In genomic region chr10:51975587-51975986, GRCm38 (mm10) we compare ENCODE assay signal across 38 mouse cellular contexts. TPM values are rescaled to one million over a fixed set of nuclear protein-coding genes. Genes with fewer than 3 reads are reported as not detected.
"Had no signal": no experiment of that assay in that cellular context is flagged by ENCODE, and none has a peak within 500 bp of the region (broad histone marks: within the 10 kb centered on the region; RNA-seq: fewer than 3 reads in every experiment).

No protein-coding gene starts in this region.

- H3K36me3 ChIP-seq: heart, embryonic 12.5 days; heart, embryonic 13.5 days; heart, embryonic 15.5 days; hindbrain, embryonic 10.5 days; hindbrain, embryonic 12.5 days; hindbrain, embryonic 13.5 days; hindbrain, embryonic 15.5 days; intestine, embryonic 15.5 days; kidney, embryonic 15.5 days had no signal

- H3K4me2 ChIP-seq: heart, embryonic 11.5 days; heart, embryonic 12.5 days; heart, embryonic 13.5 days; heart, embryonic 15.5 days; hindbrain, embryonic 12.5 days; hindbrain, embryonic 13.5 days; hindbrain, embryonic 14.5 days; hindbrain, embryonic 15.5 days; intestine, embryonic 15.5 days; kidney, embryonic 15.5 days had no signal

- DNase-seq: heart, postnatal 10 days; heart, postnatal 14 days; heart, postnatal 36 days; heart, postnatal 4 days; kidney, adult 11 months; kidney, adult 18-20 months; kidney, adult 2 months; kidney, adult 8-10 months; kidney, adult 9 months; kidney, postnatal 10 days; kidney, postnatal 14 days; kidney, postnatal 25 days; kidney, postnatal 36 days; kidney, postnatal 4 days; layer of hippocampus, adult 9-11 months; layer of hippocampus, postnatal 36 days had no signal

- H3K9me3 ChIP-seq: heart, embryonic 12.5 days; heart, embryonic 13.5 days; heart, embryonic 15.5 days; hindbrain, embryonic 10.5 days; hindbrain, embryonic 12.5 days; hindbrain, embryonic 13.5 days; hindbrain, embryonic 15.5 days; intestine, embryonic 15.5 days; kidney, embryonic 15.5 days had no signal

- H3K27ac ChIP-seq: heart, embryonic 13.5 days; heart, embryonic 15.5 days; hindbrain, embryonic 10.5 days; hindbrain, embryonic 12.5 days; hindbrain, embryonic 13.5 days; hindbrain, embryonic 14.5 days; hindbrain, embryonic 15.5 days; hindbrain, postnatal 0 days; intestine, embryonic 15.5 days; kidney, embryonic 15.5 days; kidney, postnatal 0 days; layer of hippocampus, adult 2 months had no signal

- H3K4me3 ChIP-seq: heart, embryonic 12.5 days; heart, embryonic 13.5 days; heart, embryonic 15.5 days; hindbrain, embryonic 10.5 days; hindbrain, embryonic 12.5 days; hindbrain, embryonic 13.5 days; hindbrain, embryonic 15.5 days; intestine, embryonic 15.5 days; kidney, embryonic 15.5 days; layer of hippocampus, adult 2 months had no signal

- H3K27me3 ChIP-seq: heart, embryonic 12.5 days; heart, embryonic 13.5 days; heart, embryonic 15.5 days; hindbrain, embryonic 12.5 days; hindbrain, embryonic 13.5 days; hindbrain, embryonic 15.5 days; intestine, embryonic 15.5 days; kidney, embryonic 15.5 days had no signal

- H3K4me1 ChIP-seq: heart, embryonic 12.5 days; heart, embryonic 13.5 days; heart, embryonic 15.5 days; hindbrain, embryonic 10.5 days; hindbrain, embryonic 12.5 days; hindbrain, embryonic 13.5 days; hindbrain, embryonic 15.5 days; intestine, embryonic 15.5 days; kidney, embryonic 15.5 days had no signal

RNA-seq across cellular contexts. Expression of gene Vgll2, which starts 46.7 kb away (rescaled TPM):
- polyA plus RNA-seq: heart, embryonic 14.5 days; heart, postnatal 0 days; inflammation-experienced regulatory T-cells, adult 6 months; intestine, embryonic 14.5 days; intestine, embryonic 16.5 days; intestine, postnatal 0 days; kidney, embryonic 14.5 days; kidney, postnatal 0 days; large intestine, adult 2 months had no signal
